Mouse (Mus musculus) embryonic facial prominence, embryonic 14.5 days (tissue): Measurements from ENCODE around the gene Prg2. TPM values are rescaled to one million over a fixed set of nuclear protein-coding genes. Genes with fewer than 3 reads are reported as not detected.

Source experiments
- ATAC-seq: fragments of 200-750 bp; cut with Nextera tagmentation; 2 replicates; pipeline ENCODE4 v1.8.0; 2017; ENCODE audit warnings: low read depth, moderate number of reproducible peaks, moderate TSS enrichment
- DNase-seq: peaks from one replicate; pipeline ENCODE4 v3.0.0-alpha.2; 2015; ENCODE audit warnings: low spot score
- H3K27ac ChIP-seq: fragments of 300-500 bp; sonication (generic); replicated peaks from 2 replicates; pipeline ENCODE4 v1.5.1; 2014; ENCODE audit warnings: low read depth, mild to moderate bottlenecking, low read length, moderate library complexity
- H3K27me3 ChIP-seq: fragments of 300-500 bp; sonication (generic); replicated peaks from 2 replicates; pipeline ENCODE4 v1.6.1; 2014; ENCODE audit warnings: low read length; ENCODE audit not compliant: control insufficient read depth, insufficient read depth
- H3K36me3 ChIP-seq: fragments of 300-500 bp; sonication (generic); 2 replicates; pipeline ENCODE4 v1.6.1; 2014; ENCODE audit warnings: low read length, mixed read lengths; ENCODE audit not compliant: control insufficient read depth, insufficient read depth
- H3K4me1 ChIP-seq: fragments of 300-500 bp; sonication (generic); 2 replicates; pipeline ENCODE4 v1.6.1; 2014; ENCODE audit warnings: antibody characterized with exemption, low read length; ENCODE audit not compliant: control insufficient read depth, insufficient read depth
- H3K4me2 ChIP-seq: fragments of 300-500 bp; sonication (generic); 2 replicates; pipeline ENCODE4 v1.6.1; 2014; ENCODE audit warnings: low read depth, mild to moderate bottlenecking, low read length, moderate library complexity, mixed read lengths
- H3K4me3 ChIP-seq: fragments of 300-500 bp; sonication (generic); 2 replicates; pipeline ENCODE4 v1.5.1; 2014; ENCODE audit warnings: low read depth, mild to moderate bottlenecking, low read length
- H3K9ac ChIP-seq: fragments of 300-500 bp; sonication (generic); 2 replicates; pipeline ENCODE4 v1.6.1; 2014; ENCODE audit warnings: low read depth, mild to moderate bottlenecking, low read length, moderate library complexity, mixed read lengths
- H3K9me3 ChIP-seq: fragments of 300-500 bp; sonication (generic); 2 replicates; pipeline ENCODE4 v1.6.1; 2016; ENCODE audit warnings: low read length; ENCODE audit not compliant: control insufficient read depth
- WGBS: fragments of 180-500 bp; shearing (Covaris S2); extraction: QIAGEN DNeasy Blood & Tissue Kit; methylation state at CpG from one replicate; pipeline ENCODE4 v1.1.7; 2014; 5-methylcytosine and 5-hydroxymethylcytosine counted together
- polyA plus RNA-seq: library from polyadenylated mRNA; unstranded; fragments of >200 nt; fragmentation: Nextera tagmentation; extraction: Ambion mirVana; gene quantifications from 2 replicates; pipeline ENCODE4 v1.2.1, GENCODE M21; 2014

Gene Prg2
- polyA plus RNA-seq, 1 experiment from 2014 or later: not detected

- ATAC-seq (no peak), DNase-seq (no peak)
- no peak overlapping the region for H3K4me2 ChIP-seq
- no peaks in the 10 kb centered on the region for H3K4me1 ChIP-seq
- no peaks in the 10 kb centered on the region for H3K27me3 ChIP-seq
- 75% methylated on average over 5 of the region's 5 CpGs for WGBS
- no peaks in the 10 kb centered on the region for H3K9me3 ChIP-seq
- H3K27ac ChIP-seq: no peak overlapping the region
- H3K4me3 ChIP-seq: no peak overlapping the region
- H3K9ac ChIP-seq: no peak overlapping the region
- H3K36me3 ChIP-seq: no peaks in the 10 kb centered on the region
Measured at GRCm38 (mm10) chr2:85027281-85027680, 47.0 kb downstream of the Prg2 start.

GRCm38 (mm10) chr2:85029897-85030296 is 49.6 kb downstream of the Prg2 start:
- Histone ChIP-seq H3K4me1 (no peaks in the 10 kb centered on the region), H3K36me3 (no peaks in the 10 kb centered on the region), H3K4me2 (no peak overlapping the region), H3K27me3 (no peaks in the 10 kb centered on the region), H3K9ac (no peak overlapping the region), H3K27ac (no peak overlapping the region), H3K4me3 (no peak overlapping the region), H3K9me3 (no peaks in the 10 kb centered on the region)
- DNase-seq (no peak), ATAC-seq (no peak)
- 62% methylated on average over 6 of the region's 6 CpGs for WGBS

GRCm38 (mm10) chr2:85030989-85031388 is 50.7 kb downstream of the Prg2 start:
- ATAC-seq (no peak), DNase-seq (no peak)
- H3K27me3 ChIP-seq: no peaks in the 10 kb centered on the region
- 63% methylated on average over 6 of the region's 6 CpGs for WGBS
- no peak overlapping the region for H3K4me3 ChIP-seq
- no peak overlapping the region for H3K27ac ChIP-seq
- no peaks in the 10 kb centered on the region for H3K9me3 ChIP-seq
- no peaks in the 10 kb centered on the region for H3K4me1 ChIP-seq
- no peak overlapping the region for H3K9ac ChIP-seq
- no peaks in the 10 kb centered on the region for H3K36me3 ChIP-seq
- H3K4me2 ChIP-seq: no peak overlapping the region

GRCm38 (mm10) chr2:85033121-85033520 is 52.9 kb downstream of the Prg2 start:
- H3K4me3 ChIP-seq: no peak overlapping the region
- H3K36me3 ChIP-seq: no peaks in the 10 kb centered on the region
- H3K27me3 ChIP-seq: no peaks in the 10 kb centered on the region
- ATAC-seq (no peak), DNase-seq (no peak)
- peaks cover 1% of the 10 kb centered on the region for H3K4me1 ChIP-seq
- H3K4me2 ChIP-seq: no peak overlapping the region
- no peak overlapping the region for H3K9ac ChIP-seq
- H3K27ac ChIP-seq: no peak overlapping the region
- no peaks in the 10 kb centered on the region for H3K9me3 ChIP-seq
- WGBS: 85% methylated on average over 2 of the region's 2 CpGs

Other genes starting within 250 kb of the Prg2 start
- 5.5 and 6.5 TPM in 2 replicates for gene Ypel4, start 246.4 kb upstream of the Prg2 start, polyA plus RNA-seq
- 3.9 and 4.0 TPM in 2 replicates for gene Gm19426, start 236.8 kb upstream of the Prg2 start, polyA plus RNA-seq
- 63.0 and 64.7 TPM in 2 replicates for gene Serping1, start 205.0 kb upstream of the Prg2 start, polyA plus RNA-seq
- 44.5 and 48.2 TPM in 2 replicates for gene Ube2l6, start 181.6 kb upstream of the Prg2 start, polyA plus RNA-seq
- gene Smtnl1, start 157.8 kb upstream of the Prg2 start, polyA plus RNA-seq: 0.48 and 1.6 TPM in 2 replicates
- gene Timm10, start 153.5 kb upstream of the Prg2 start, polyA plus RNA-seq: 55.5 and 55.7 TPM in 2 replicates
- 14.3 and 17.0 TPM in 2 replicates for gene Slc43a1, start 141.6 kb upstream of the Prg2 start, polyA plus RNA-seq
- gene Rtn4rl2, start 93.8 kb upstream of the Prg2 start, polyA plus RNA-seq: 2.5 and 3.4 TPM in 2 replicates
- gene Slc43a3, start 43.9 kb upstream of the Prg2 start, polyA plus RNA-seq: 36.6 and 38.8 TPM in 2 replicates
- gene Prg3, start 7.8 kb downstream of the Prg2 start, polyA plus RNA-seq: not detected in 2 replicates
- 217 and 272 TPM in 2 replicates for gene Ssrp1, start 56.8 kb downstream of the Prg2 start, polyA plus RNA-seq
- 6.7 and 7.0 TPM in 2 replicates for gene P2rx3, start 57.0 kb downstream of the Prg2 start, polyA plus RNA-seq
- gene Tnks1bp1, start 67.6 kb downstream of the Prg2 start, polyA plus RNA-seq: 14.7 and 16.6 TPM in 2 replicates
- gene Aplnr, start 155.8 kb downstream of the Prg2 start, polyA plus RNA-seq: 62.0 and 63.2 TPM in 2 replicates
- 2.1 and 2.3 TPM in 2 replicates for gene Lrrc55, start 216.7 kb downstream of the Prg2 start, polyA plus RNA-seq